Mouse (Mus musculus): Measurements from ENCODE around the gene Lix1l.
A peak's percentile ranks its signal among the peaks of the same experiment; 100 is the strongest.

DNA sequence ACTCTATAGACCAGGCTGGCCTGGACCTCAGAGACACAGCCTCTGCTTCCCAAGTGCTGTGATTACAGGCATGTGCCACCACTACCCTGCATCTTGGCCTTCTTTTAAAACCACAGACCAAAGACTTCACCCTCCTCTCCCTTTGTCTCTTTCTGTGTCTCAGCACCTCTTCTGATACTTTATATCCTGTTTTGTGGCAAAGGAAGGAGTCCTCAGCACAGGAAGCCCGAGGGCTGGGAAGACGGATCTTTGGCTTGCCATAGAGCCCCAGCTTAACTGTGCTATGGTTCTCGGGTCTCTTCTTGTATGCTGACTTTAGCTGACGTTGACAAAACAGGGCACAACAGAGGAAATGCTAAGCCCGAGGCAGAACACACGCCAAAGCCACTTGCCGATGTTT is 30.3 kb upstream of the Lix1l start:
- TF ChIP-seq MAFK (IDR thresholded peaks at IDR 0.05; ENCODE audit: insufficient read depth, low read depth, low read length) (0 out of 2 replicates have a peak, but pooled peaks have one; percentile 32), HCFC1 (IDR thresholded peaks at IDR 0.05; ENCODE audit: borderline replicate concordance, insufficient read depth, low read length) (no peak), ZNF384 (IDR thresholded peaks at IDR 0.05; ENCODE audit: low read depth, low read length) (no peak), ZC3H11A (IDR thresholded peaks at IDR 0.05; ENCODE audit: borderline replicate concordance, low read depth, low read length) (no peak)

Data from ES-E14 (cell line).